Mouse (Mus musculus) lung, adult 2 months (tissue): ENCODE results near the gene Satb2.

Experiments
- CTCF ChIP-seq: fragments of 200-500 bp; IDR thresholded peaks from 2 replicates; pipeline ENCODE4 v1.5.1; 2011; ENCODE audit warnings: mild to moderate bottlenecking, low read length, control low read depth; ENCODE audit not compliant: insufficient read depth
- POLR2A ChIP-seq: fragments of 200-500 bp; IDR thresholded peaks from 2 replicates; pipeline ENCODE4 v1.6.1; 2011; ENCODE audit warnings: low read depth, mild to moderate bottlenecking, control low read depth, low read length, borderline replicate concordance; ENCODE audit errors: extremely low read depth

DNA sequence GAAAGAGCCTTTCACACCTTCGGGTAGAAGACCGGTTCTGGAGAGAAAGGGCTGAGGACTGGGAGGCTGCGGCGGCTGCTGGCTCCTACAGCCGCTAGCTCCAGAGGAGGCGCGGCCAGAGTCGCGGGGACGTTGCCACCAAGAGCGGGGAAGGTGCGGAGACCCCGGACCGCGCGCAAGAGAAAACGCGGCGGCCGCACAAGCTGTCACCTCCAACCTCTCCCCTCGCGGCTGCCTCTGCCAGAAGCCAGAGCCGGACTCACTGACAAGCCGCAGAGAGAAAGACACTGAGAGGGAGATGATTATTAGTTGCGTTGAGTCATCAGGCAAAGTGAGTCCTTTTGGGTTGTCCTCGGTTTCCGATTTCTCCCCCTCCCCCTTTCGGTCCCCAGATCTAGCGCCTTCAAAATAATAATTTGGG is 7.0 kb downstream of the Satb2 start:
- TF ChIP-seq CTCF: no peak
- no peak for TF ChIP-seq POLR2A
